Mouse (Mus musculus) lung, adult 2 months (tissue): ENCODE data around the gene Rev3l. TPM values are rescaled to one million over a fixed set of nuclear protein-coding genes. Genes with fewer than 3 reads are reported as not detected.

ENCODE experiments used
- DNase-seq: peaks from one replicate; pipeline ENCODE4 v3.0.0; 2022
- H3K4me1 ChIP-seq: fragments of 200-500 bp; 2 replicates; pipeline ENCODE4 v1.6.1; 2011; ENCODE audit warnings: low read length; ENCODE audit not compliant: control insufficient read depth, insufficient read depth
- H3K4me3 ChIP-seq: fragments of 200-500 bp; replicated peaks from 2 replicates; pipeline ENCODE3; 2011; ENCODE audit warnings: low read depth, mild to moderate bottlenecking, control low read depth, low read length; ENCODE audit errors: extremely low read depth
- CTCF ChIP-seq: fragments of 200-500 bp; IDR thresholded peaks from 2 replicates; pipeline ENCODE4 v1.5.1; 2011; ENCODE audit warnings: mild to moderate bottlenecking, low read length, control low read depth; ENCODE audit not compliant: insufficient read depth
- POLR2A ChIP-seq: fragments of 200-500 bp; IDR thresholded peaks from 2 replicates; pipeline ENCODE4 v1.6.1; 2011; ENCODE audit warnings: low read depth, mild to moderate bottlenecking, control low read depth, low read length, borderline replicate concordance; ENCODE audit errors: extremely low read depth
- WGBS: fragments of 180-500 bp; shearing (Covaris S2); methylation state at CpG from one replicate; pipeline ENCODE4 v1.1.7; 2018; 5-methylcytosine and 5-hydroxymethylcytosine counted together
- polyA plus RNA-seq: library from polyadenylated mRNA; depleted of rRNA; stranded (reverse); fragments of >200 nt; gene quantifications from 2 replicates; pipeline ENCODE4 v1.2.3, GENCODE M21; 2012; rRNA removed

Rev3l gene
- 8.7 and 13.0 TPM in 2 replicates for polyA plus RNA-seq

DNA sequence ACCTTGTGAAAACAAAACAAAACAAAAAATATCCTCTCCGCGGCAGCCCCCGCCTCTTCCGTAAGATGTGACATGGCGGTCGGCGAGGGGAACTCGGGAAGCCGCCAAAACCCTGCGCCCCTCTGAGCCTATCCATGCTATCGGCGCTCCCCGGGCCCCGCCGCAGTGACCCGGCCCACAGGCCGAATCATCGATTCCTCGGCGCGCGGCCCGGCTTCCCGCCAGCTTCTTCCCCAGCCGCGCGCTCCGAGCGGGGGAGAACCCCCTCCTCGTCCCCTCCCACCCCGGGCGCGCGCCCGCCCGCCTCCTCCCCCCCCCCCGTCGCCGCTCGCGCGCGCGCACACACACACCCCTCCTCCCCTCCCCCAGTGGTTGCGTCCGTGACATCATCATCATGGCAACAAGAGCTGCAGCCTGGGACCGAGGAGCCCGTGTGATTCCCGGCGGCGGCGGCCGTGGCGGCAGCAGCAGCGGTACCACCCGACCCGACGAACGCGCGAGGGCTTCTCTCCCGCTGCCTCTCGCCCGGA lies at the start of gene Rev3l:
Gene Rev3l (plus strand): TSS at position 383 of the 530 bp plus-strand sequence.
- H3K4me3 ChIP-seq = peak within 1 kb of the TSS; percentile 99
- WGBS = 0% methylated on average over 51 of the region's 64 CpGs
- no peak for TF ChIP-seq CTCF
- TF ChIP-seq POLR2A = peak; percentile 70
- no peaks in the 10 kb centered on the region; the same call in 1 of the 2 replicates for H3K4me1 ChIP-seq
- DNase-seq = no peak

- no peaks in the 10 kb centered on the region; the same call in 1 of the 2 replicates for H3K4me1 ChIP-seq
- TF ChIP-seq CTCF (no peak), POLR2A (no peak)
- WGBS = 59% methylated on average over 2 of the region's 2 CpGs
- no peak overlapping the region for H3K4me3 ChIP-seq
- no peak for DNase-seq
These were observed 49.4 kb upstream of the Rev3l start for GRCm38 (mm10) chr10:39682556-39682955.

DNA sequence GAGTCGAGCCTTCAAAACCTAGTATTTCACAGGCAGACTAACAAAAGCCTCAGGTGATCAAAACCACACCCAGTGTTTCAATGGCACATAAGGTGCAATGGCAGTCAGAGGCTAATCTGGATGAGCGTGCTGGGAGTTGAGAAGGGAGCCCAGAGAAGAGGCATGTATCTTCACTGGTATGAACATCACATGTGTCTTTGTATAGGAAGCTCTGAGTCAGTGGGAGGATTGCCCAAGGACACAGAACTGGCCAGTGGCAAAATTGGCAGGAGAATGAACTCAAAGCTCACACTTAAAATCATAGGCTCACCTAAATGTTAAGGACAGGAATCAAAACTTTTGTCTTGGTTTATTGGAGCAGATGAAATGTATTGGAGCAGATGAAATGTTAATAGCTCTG lies 48.4 kb upstream of the Rev3l start:
- 84% methylated on average over 2 of the region's 2 CpGs for WGBS

DNA sequence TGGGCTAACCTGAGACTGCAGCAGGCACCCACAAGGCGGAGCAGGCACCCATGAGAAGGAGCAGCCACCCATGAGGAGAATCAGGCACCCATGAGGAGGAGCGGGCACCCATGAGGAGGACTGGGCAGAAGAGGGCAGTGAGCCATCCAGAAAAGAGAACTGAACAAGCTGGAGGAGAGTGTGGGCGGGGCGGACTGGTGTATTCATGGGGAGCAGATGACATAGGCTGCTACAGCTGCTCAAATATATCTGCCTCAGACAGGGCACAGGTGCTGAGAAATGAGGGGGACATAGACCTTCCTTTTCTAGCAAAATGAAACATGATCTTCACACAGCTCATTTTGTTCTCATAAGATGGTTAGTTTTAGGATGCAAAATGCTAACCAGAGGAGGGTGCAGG lies 45.1 kb upstream of the Rev3l start:
- no peak for DNase-seq
- no peaks in the 10 kb centered on the region; the same call in 1 of the 2 replicates for H3K4me1 ChIP-seq
- WGBS = 87% methylated on average over 4 of the region's 4 CpGs
- TF ChIP-seq POLR2A (no peak), CTCF (no peak)
- no peak overlapping the region for H3K4me3 ChIP-seq

More for the DNA sequence above, 48.4 kb upstream of the Rev3l start:
- no peak for TF ChIP-seq POLR2A
- no peak for TF ChIP-seq CTCF
- H3K4me1 ChIP-seq = no peaks in the 10 kb centered on the region; the same call in 1 of the 2 replicates
- no peak overlapping the region for H3K4me3 ChIP-seq
- DNase-seq = no peak

DNA sequence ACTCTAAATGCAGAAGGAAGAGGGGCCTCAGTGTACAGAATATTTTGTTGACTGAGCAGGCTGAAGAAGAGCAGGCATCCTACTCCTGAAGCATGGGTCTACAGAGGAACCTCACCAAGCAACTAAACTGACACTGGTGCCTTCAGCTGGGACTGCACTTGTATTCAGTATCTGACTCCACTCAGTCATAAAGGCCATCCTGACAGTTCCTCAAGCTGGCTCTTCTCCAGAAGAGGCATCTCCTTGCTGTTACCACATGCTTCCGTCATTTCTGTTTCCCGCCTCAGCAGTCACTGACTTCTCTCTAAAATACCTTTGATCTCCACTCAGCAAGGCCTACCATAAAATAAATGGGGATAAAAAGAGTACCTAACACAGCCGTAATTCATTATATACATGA lies 44.1 kb upstream of the Rev3l start:
- TF ChIP-seq POLR2A (no peak), CTCF (no peak)
- Histone ChIP-seq H3K4me3 (no peak overlapping the region), H3K4me1 (no peaks in the 10 kb centered on the region; the same call in 1 of the 2 replicates)
- DNase-seq = no peak
- 62% methylated on average over 3 of the region's 3 CpGs for WGBS

- no peak for DNase-seq
- 44% methylated on average over 11 of the region's 11 CpGs for WGBS
- H3K4me3 ChIP-seq = no peak overlapping the region
- TF ChIP-seq CTCF = no peak
- no peak for TF ChIP-seq POLR2A
- H3K4me1 ChIP-seq = no peaks in the 10 kb centered on the region; the same call in 1 of the 2 replicates
These were observed 40.4 kb upstream of the Rev3l start for GRCm38 (mm10) chr10:39691351-39692064.

- WGBS = 79% methylated on average over 2 of the region's 2 CpGs
These were observed 39.8 kb upstream of the Rev3l start for GRCm38 (mm10) chr10:39692152-39692551.

DNA sequence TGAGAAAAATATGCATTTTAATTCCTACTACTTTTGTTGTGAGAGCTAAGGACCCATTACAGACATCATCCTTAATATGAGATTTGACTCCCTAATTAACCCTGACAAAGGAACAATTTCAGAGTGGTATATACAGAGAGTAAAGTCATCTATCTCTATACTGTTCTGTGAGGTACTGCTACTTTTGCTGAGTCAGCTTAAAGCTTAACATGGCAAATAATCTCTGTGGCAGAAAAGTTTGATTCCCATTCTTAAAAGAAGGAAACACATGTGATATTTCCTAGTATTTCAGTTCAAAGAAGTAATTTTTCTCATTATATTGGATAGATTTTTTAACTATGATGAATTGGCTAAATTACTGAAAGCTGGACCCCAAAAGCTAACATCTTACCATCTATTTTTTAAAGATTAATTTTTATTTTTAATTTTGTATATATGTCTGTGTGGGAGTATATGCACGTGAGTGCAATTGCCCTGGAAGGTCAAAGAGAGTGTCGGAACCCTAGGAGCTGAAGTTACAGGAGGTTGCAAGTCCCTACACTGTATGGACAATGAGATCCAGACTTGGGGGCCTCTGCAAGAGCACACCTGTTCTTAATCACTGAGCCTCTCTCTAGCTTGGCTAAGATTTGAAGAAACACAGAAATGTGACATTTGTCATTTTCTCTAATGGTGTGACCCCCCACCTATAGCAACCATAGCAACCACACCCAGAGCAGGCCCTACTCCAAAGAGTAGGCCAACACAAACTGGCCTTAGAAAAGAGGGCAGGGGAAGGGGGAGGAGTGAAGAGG lies 24.0 kb upstream of the Rev3l start:
- TF ChIP-seq CTCF = no peak
- TF ChIP-seq POLR2A = no peak
- no peak for DNase-seq
- no peaks in the 10 kb centered on the region for H3K4me1 ChIP-seq
- no peak overlapping the region for H3K4me3 ChIP-seq
- 89% methylated on average over 2 of the region's 2 CpGs for WGBS

More at GRCm38 (mm10) chr10:39692152-39692551, 39.8 kb upstream of the Rev3l start:
- Histone ChIP-seq H3K4me3 (no peak overlapping the region), H3K4me1 (no peaks in the 10 kb centered on the region; the same call in 1 of the 2 replicates)
- no peak for DNase-seq
- TF ChIP-seq POLR2A (no peak), CTCF (no peak)

GRCm38 (mm10) chr10:39716936-39717335 lies 15.0 kb upstream of the Rev3l start:
- no peak overlapping the region for H3K4me3 ChIP-seq
- H3K4me1 ChIP-seq = no peaks in the 10 kb centered on the region
- DNase-seq = no peak
- TF ChIP-seq POLR2A (no peak), CTCF (no peak)
- 92% methylated on average over 5 of the region's 5 CpGs for WGBS
